Mouse (Mus musculus) midbrain, embryonic 14.5 days (tissue): Measurements from ENCODE around the gene Poln. TPM values are rescaled to one million over a fixed set of nuclear protein-coding genes. Genes with fewer than 3 reads are reported as not detected.
A peak's percentile ranks its signal among the peaks of the same experiment; 100 is the strongest.

Experiments
- ATAC-seq: fragments of 200-750 bp; cut with Nextera tagmentation; 2 replicates; pipeline ENCODE4 v1.8.0; 2017; ENCODE audit warnings: moderate number of reproducible peaks, moderate library complexity; ENCODE audit not compliant: low FRiP score, low TSS enrichment
- DNase-seq: peaks from one replicate; pipeline ENCODE4 v3.0.0-alpha.2; 2015
- H3K27ac ChIP-seq: fragments of 300-500 bp; sonication (generic); replicated peaks from 2 replicates; pipeline ENCODE4 v1.5.1; 2014; ENCODE audit warnings: mild to moderate bottlenecking, low read depth, low read length, moderate library complexity
- H3K27me3 ChIP-seq: fragments of 300-500 bp; sonication (generic); 2 replicates; pipeline ENCODE4 v1.6.1; 2014; ENCODE audit warnings: low read length, control low read depth, mixed read lengths; ENCODE audit not compliant: control insufficient read depth, insufficient read depth
- H3K36me3 ChIP-seq: fragments of 300-500 bp; sonication (generic); 2 replicates; pipeline ENCODE4 v1.6.1; 2014; ENCODE audit warnings: low read length, control low read depth; ENCODE audit not compliant: control insufficient read depth, insufficient read depth
- H3K4me1 ChIP-seq: fragments of 300-500 bp; sonication (generic); 2 replicates; pipeline ENCODE4 v1.6.1; 2014; ENCODE audit warnings: mild to moderate bottlenecking, antibody characterized with exemption, low read length, control low read depth; ENCODE audit not compliant: control insufficient read depth, insufficient read depth
- H3K4me2 ChIP-seq: fragments of 300-500 bp; sonication (generic); 2 replicates; pipeline ENCODE4 v1.6.1; 2014; ENCODE audit warnings: mild to moderate bottlenecking, low read length, moderate library complexity
- H3K4me3 ChIP-seq: fragments of 300-500 bp; sonication (generic); replicated peaks from 2 replicates; pipeline ENCODE4 v1.5.1; 2014; ENCODE audit warnings: low read depth, low read length
- H3K9ac ChIP-seq: fragments of 300-500 bp; sonication (generic); replicated peaks from 2 replicates; pipeline ENCODE4 v1.6.1; 2014; ENCODE audit warnings: mild to moderate bottlenecking, low read length, moderate library complexity
- H3K9me3 ChIP-seq: fragments of 300-500 bp; sonication (generic); 2 replicates; pipeline ENCODE4 v1.6.1; 2016; ENCODE audit warnings: low read length, control low read depth, mixed read lengths; ENCODE audit not compliant: control insufficient read depth
- WGBS: fragments of 180-500 bp; shearing (Covaris S2); extraction: QIAGEN DNeasy Blood & Tissue Kit; methylation state at CpG from one replicate; pipeline ENCODE4 v1.1.7; 2014; 5-methylcytosine and 5-hydroxymethylcytosine counted together
- polyA plus RNA-seq: library from polyadenylated mRNA; unstranded; fragments of >200 nt; fragmentation: Nextera tagmentation; extraction: Ambion mirVana; gene quantifications from 2 replicates; pipeline ENCODE4 v1.2.1, GENCODE M21; 2014

Poln gene
- polyA plus RNA-seq, 1 experiment from 2014 or later: 0.58 TPM

- Histone ChIP-seq H3K9ac (peak overlapping the region; percentile 88; the same call in 1 of the 2 replicates), H3K4me3 (peak overlapping the region; percentile 85), H3K27me3 (no peaks in the 10 kb centered on the region), H3K36me3 (peaks cover 21% of the 10 kb centered on the region), H3K9me3 (no peaks in the 10 kb centered on the region), H3K27ac (no peak overlapping the region), H3K4me1 (peaks cover 29% of the 10 kb centered on the region), H3K4me2 (peak overlapping the region; percentile 64)
- ATAC-seq: no peak
- 88% methylated on average over 3 of the region's 3 CpGs for WGBS
- DNase-seq: no peak
Measured at GRCm38 (mm10) chr5:33998505-33998877, 170.8 kb downstream of the Poln start.

GRCm38 (mm10) chr5:33997829-33998504, 171.3 kb downstream of the Poln start:
- Histone ChIP-seq H3K4me2 (peak overlapping the region; percentile 64), H3K36me3 (peaks cover 21% of the 10 kb centered on the region), H3K27me3 (no peaks in the 10 kb centered on the region), H3K4me3 (peak overlapping the region; percentile 85), H3K4me1 (peaks cover 29% of the 10 kb centered on the region), H3K27ac (no peak overlapping the region), H3K9ac (peak overlapping the region; percentile 88), H3K9me3 (no peaks in the 10 kb centered on the region)
- ATAC-seq (no peak), DNase-seq (no peak)
- WGBS: 71% methylated on average over 20 of the region's 20 CpGs

- Histone ChIP-seq H3K27me3 (no peaks in the 10 kb centered on the region), H3K4me3 (peak overlapping the region; percentile 85), H3K27ac (peak overlapping the region; percentile 97), H3K4me2 (peak overlapping the region; percentile 64), H3K9me3 (no peaks in the 10 kb centered on the region), H3K9ac (peak overlapping the region; percentile 88), H3K36me3 (peaks cover 21% of the 10 kb centered on the region), H3K4me1 (peaks cover 29% of the 10 kb centered on the region)
- peak; percentile 79 for DNase-seq
- WGBS: under 1% methylated on average over 78 of the region's 80 CpGs
- peak; percentile 12; the same call in 1 of the 2 replicates for ATAC-seq
Measured at GRCm38 (mm10) chr5:33997051-33997741, 172.1 kb downstream of the Poln start.

- DNase-seq (no peak), ATAC-seq (peak; percentile 40; the same call in 1 of the 2 replicates)
- H3K27me3 ChIP-seq: no peaks in the 10 kb centered on the region
- H3K36me3 ChIP-seq: peaks cover 16% of the 10 kb centered on the region
- H3K4me1 ChIP-seq: peaks cover 29% of the 10 kb centered on the region
- peak overlapping the region; percentile 97 for H3K27ac ChIP-seq
- H3K4me2 ChIP-seq: peak overlapping the region; percentile 64
- no peaks in the 10 kb centered on the region for H3K9me3 ChIP-seq
- peak overlapping the region; percentile 88 for H3K9ac ChIP-seq
- 0% methylated on average over 54 of the region's 55 CpGs for WGBS
- H3K4me3 ChIP-seq: peak overlapping the region; percentile 85
Measured at GRCm38 (mm10) chr5:33996694-33997045, 172.6 kb downstream of the Poln start.

GRCm38 (mm10) chr5:33995843-33996693, 173.2 kb downstream of the Poln start, which contains the start of gene Nat8l:
Gene Nat8l, plus strand, starts transcription at chr5:33995984.
- under 1% methylated on average over 88 of the region's 90 CpGs for WGBS
- DNase-seq: peak; percentile 96
- H3K36me3 ChIP-seq: peaks cover 10% of the 10 kb centered on the region
- peak within 1 kb of the TSS; percentile 64 for H3K4me2 ChIP-seq
- no peaks in the 10 kb centered on the region for H3K9me3 ChIP-seq
- peak; percentile 89 for ATAC-seq
- H3K9ac ChIP-seq: peak within 1 kb of the TSS; percentile 88
- peak within 1 kb of the TSS; percentile 85 for H3K4me3 ChIP-seq
- peaks cover 29% of the 10 kb centered on the region for H3K4me1 ChIP-seq
- peak within 1 kb of the TSS; percentile 97 for H3K27ac ChIP-seq
- H3K27me3 ChIP-seq: no peaks in the 10 kb centered on the region

- WGBS: 34% methylated on average over 28 of the region's 28 CpGs
- Histone ChIP-seq H3K27ac (peak overlapping the region; percentile 97), H3K9me3 (no peaks in the 10 kb centered on the region), H3K9ac (peak overlapping the region; percentile 88), H3K4me1 (peaks cover 29% of the 10 kb centered on the region), H3K4me3 (peak overlapping the region; percentile 85), H3K27me3 (no peaks in the 10 kb centered on the region), H3K36me3 (no peaks in the 10 kb centered on the region), H3K4me2 (peak overlapping the region; percentile 64)
- ATAC-seq (no peak), DNase-seq (peak; percentile 64)
Measured at GRCm38 (mm10) chr5:33994671-33995625, 174.3 kb downstream of the Poln start.

GRCm38 (mm10) chr5:33983309-33984121, 185.7 kb downstream of the Poln start, which contains the start of gene Gm1673:
Gene Gm1673, plus strand, starts transcription at chr5:33983433.
- Histone ChIP-seq H3K4me1 (peaks cover 31% of the 10 kb centered on the region), H3K9ac (peak within 1 kb of the TSS; percentile 96), H3K9me3 (no peaks in the 10 kb centered on the region), H3K27me3 (no peaks in the 10 kb centered on the region), H3K36me3 (peaks cover 16% of the 10 kb centered on the region; the same call in 1 of the 2 replicates), H3K4me2 (peak within 1 kb of the TSS; percentile 83), H3K4me3 (peak within 1 kb of the TSS; percentile 97), H3K27ac (peak within 1 kb of the TSS; percentile 94)
- under 1% methylated on average over 88 of the region's 88 CpGs for WGBS
- DNase-seq (peak; percentile 98), ATAC-seq (peak; percentile 90)
